Mouse (Mus musculus) stomach, embryonic 15.5 days (tissue): ENCODE data around the gene Rfx4. TPM values are rescaled to one million over a fixed set of nuclear protein-coding genes. Genes with fewer than 3 reads are reported as not detected.

Experiments
- ATAC-seq: fragments of 200-750 bp; cut with Nextera tagmentation; 2 replicates; pipeline ENCODE4 v1.8.0; 2017; ENCODE audit warnings: low read depth, moderate number of reproducible peaks, moderate TSS enrichment; ENCODE audit not compliant: insufficient read depth, low FRiP score
- H3K27ac ChIP-seq: fragments of 300-500 bp; sonication (generic); 2 replicates; pipeline ENCODE4 v1.5.1; 2015; ENCODE audit warnings: mild to moderate bottlenecking, inconsistent platforms
- H3K27me3 ChIP-seq: fragments of 300-500 bp; sonication (generic); replicated peaks from 2 replicates; pipeline ENCODE4 v1.6.1; 2015; ENCODE audit warnings: inconsistent platforms
- H3K36me3 ChIP-seq: fragments of 300-500 bp; sonication (generic); 2 replicates; pipeline ENCODE4 v1.6.1; 2015; ENCODE audit warnings: inconsistent platforms
- H3K4me1 ChIP-seq: fragments of 300-500 bp; sonication (generic); 2 replicates; pipeline ENCODE4 v1.6.1; 2015; ENCODE audit warnings: inconsistent platforms
- H3K4me2 ChIP-seq: fragments of 300-500 bp; sonication (generic); 2 replicates; pipeline ENCODE4 v1.6.1; 2015; ENCODE audit warnings: mild to moderate bottlenecking, inconsistent platforms
- H3K4me3 ChIP-seq: fragments of 300-500 bp; sonication (generic); replicated peaks from 2 replicates; pipeline ENCODE4 v1.5.1; 2015; ENCODE audit warnings: inconsistent platforms
- H3K9ac ChIP-seq: fragments of 300-500 bp; sonication (generic); 2 replicates; pipeline ENCODE4 v1.6.1; 2015; ENCODE audit warnings: inconsistent platforms
- H3K9me3 ChIP-seq: fragments of 300-500 bp; sonication (generic); 2 replicates; pipeline ENCODE4 v1.6.1; 2016; ENCODE audit warnings: inconsistent platforms
- WGBS: fragments of 180-500 bp; shearing (Covaris S2); methylation state at CpG from one replicate; pipeline ENCODE4 v1.1.7; 2015; 5-methylcytosine and 5-hydroxymethylcytosine counted together
- polyA plus RNA-seq: library from polyadenylated mRNA; unstranded; fragments of >200 nt; fragmentation: Nextera tagmentation; extraction: Ambion mirVana; gene quantifications from 2 replicates; pipeline ENCODE4 v1.2.1, GENCODE M21; 2015

Rfx4 gene
- polyA plus RNA-seq, 1 experiment from 2014 or later = 0.08 TPM

- H3K36me3 ChIP-seq = no peaks in the 10 kb centered on the region
- H3K27me3 ChIP-seq = peaks cover 88% of the 10 kb centered on the region
- peaks cover 41% of the 10 kb centered on the region for H3K4me1 ChIP-seq
- no peak overlapping the region for H3K27ac ChIP-seq
- WGBS = 11% methylated on average over 16 of the region's 16 CpGs
- peak overlapping the region; percentile 26 for H3K4me3 ChIP-seq
- no peaks in the 10 kb centered on the region for H3K9me3 ChIP-seq
- H3K9ac ChIP-seq = no peak overlapping the region
- ATAC-seq = no peak
- H3K4me2 ChIP-seq = peak overlapping the region; percentile 54
Observed at GRCm38 (mm10) chr10:84759511-84760117, 3.8 kb downstream of the Rfx4 start.

GRCm38 (mm10) chr10:84760118-84761111 is 4.6 kb downstream of the Rfx4 start:
- peak; percentile 50; the same call in 1 of the 2 replicates for ATAC-seq

GRCm38 (mm10) chr10:84768766-84769165 is 12.9 kb downstream of the Rfx4 start:
- no peak for ATAC-seq
- Histone ChIP-seq H3K9ac (no peak overlapping the region), H3K36me3 (no peaks in the 10 kb centered on the region), H3K27me3 (peaks cover 5% of the 10 kb centered on the region), H3K27ac (no peak overlapping the region), H3K4me1 (no peaks in the 10 kb centered on the region), H3K9me3 (no peaks in the 10 kb centered on the region), H3K4me2 (no peak overlapping the region), H3K4me3 (no peak overlapping the region)
- 72% methylated on average over 10 of the region's 10 CpGs for WGBS

More at GRCm38 (mm10) chr10:84760118-84761111, 4.6 kb downstream of the Rfx4 start:
- Histone ChIP-seq H3K36me3 (no peaks in the 10 kb centered on the region), H3K4me1 (peaks cover 33% of the 10 kb centered on the region), H3K4me2 (peak overlapping the region; percentile 54), H3K4me3 (peak overlapping the region; percentile 26), H3K9ac (no peak overlapping the region), H3K9me3 (no peaks in the 10 kb centered on the region), H3K27me3 (peaks cover 80% of the 10 kb centered on the region), H3K27ac (no peak overlapping the region)
- 6% methylated on average over 45 of the region's 46 CpGs for WGBS

GRCm38 (mm10) chr10:84772380-84773130 is 16.7 kb downstream of the Rfx4 start:
- Histone ChIP-seq H3K9ac (no peak overlapping the region), H3K4me2 (no peak overlapping the region), H3K36me3 (no peaks in the 10 kb centered on the region), H3K27me3 (no peaks in the 10 kb centered on the region), H3K9me3 (no peaks in the 10 kb centered on the region), H3K4me3 (no peak overlapping the region), H3K27ac (no peak overlapping the region), H3K4me1 (no peaks in the 10 kb centered on the region)
- 81% methylated on average over 4 of the region's 4 CpGs for WGBS
- ATAC-seq = no peak

- no peak for ATAC-seq
- Histone ChIP-seq H3K9ac (no peak overlapping the region), H3K9me3 (no peaks in the 10 kb centered on the region), H3K4me2 (no peak overlapping the region), H3K27me3 (no peaks in the 10 kb centered on the region), H3K27ac (no peak overlapping the region), H3K4me1 (no peaks in the 10 kb centered on the region), H3K4me3 (no peak overlapping the region), H3K36me3 (no peaks in the 10 kb centered on the region)
- 85% methylated on average over 4 of the region's 4 CpGs for WGBS
Observed at GRCm38 (mm10) chr10:84773889-84774288, 18.0 kb downstream of the Rfx4 start.

- Histone ChIP-seq H3K4me3 (no peak overlapping the region), H3K9me3 (no peaks in the 10 kb centered on the region), H3K27me3 (no peaks in the 10 kb centered on the region), H3K4me1 (no peaks in the 10 kb centered on the region), H3K9ac (no peak overlapping the region), H3K27ac (no peak overlapping the region), H3K4me2 (no peak overlapping the region), H3K36me3 (no peaks in the 10 kb centered on the region)
- WGBS = 71% methylated on average over 12 of the region's 12 CpGs
- ATAC-seq = 0 out of 2 replicates have a peak, but pooled peaks have one; percentile 27
Observed at GRCm38 (mm10) chr10:84774573-84774972, 18.7 kb downstream of the Rfx4 start.

GRCm38 (mm10) chr10:84777109-84777508 is 21.2 kb downstream of the Rfx4 start:
- H3K9me3 ChIP-seq = no peaks in the 10 kb centered on the region
- H3K4me1 ChIP-seq = no peaks in the 10 kb centered on the region
- WGBS = 65% methylated on average over 5 of the region's 5 CpGs
- H3K9ac ChIP-seq = no peak overlapping the region
- no peak overlapping the region for H3K27ac ChIP-seq
- H3K36me3 ChIP-seq = no peaks in the 10 kb centered on the region
- no peak for ATAC-seq
- no peak overlapping the region for H3K4me3 ChIP-seq
- no peaks in the 10 kb centered on the region for H3K27me3 ChIP-seq
- no peak overlapping the region for H3K4me2 ChIP-seq

- no peak overlapping the region for H3K27ac ChIP-seq
- no peak for ATAC-seq
- no peaks in the 10 kb centered on the region for H3K4me1 ChIP-seq
- H3K4me3 ChIP-seq = no peak overlapping the region
- no peaks in the 10 kb centered on the region for H3K9me3 ChIP-seq
- H3K27me3 ChIP-seq = no peaks in the 10 kb centered on the region
- no peak overlapping the region for H3K4me2 ChIP-seq
- no peaks in the 10 kb centered on the region for H3K36me3 ChIP-seq
- WGBS = 60% methylated on average over 7 of the region's 7 CpGs
- H3K9ac ChIP-seq = no peak overlapping the region
Observed at GRCm38 (mm10) chr10:84777974-84778373, 22.1 kb downstream of the Rfx4 start.

GRCm38 (mm10) chr10:84780828-84781227 is 25.0 kb downstream of the Rfx4 start:
- no peak overlapping the region for H3K4me2 ChIP-seq
- no peaks in the 10 kb centered on the region for H3K4me1 ChIP-seq
- 78% methylated on average over 4 of the region's 4 CpGs for whole genome bisulfite sequencing
- no peaks in the 10 kb centered on the region for H3K9me3 ChIP-seq
- no peak overlapping the region for H3K9ac ChIP-seq
- H3K4me3 ChIP-seq = no peak overlapping the region
- no peaks in the 10 kb centered on the region for H3K27me3 ChIP-seq
- no peaks in the 10 kb centered on the region for H3K36me3 ChIP-seq
- no peak for ATAC-seq
- no peak overlapping the region for H3K27ac ChIP-seq

GRCm38 (mm10) chr10:84785339-84785738 is 29.5 kb downstream of the Rfx4 start:
- Histone ChIP-seq H3K27ac (no peak overlapping the region), H3K4me2 (no peak overlapping the region), H3K27me3 (no peaks in the 10 kb centered on the region), H3K4me1 (no peaks in the 10 kb centered on the region), H3K36me3 (no peaks in the 10 kb centered on the region), H3K9ac (no peak overlapping the region), H3K9me3 (no peaks in the 10 kb centered on the region), H3K4me3 (no peak overlapping the region)
- 48% methylated on average over 4 of the region's 4 CpGs for WGBS
- no peak for ATAC-seq

GRCm38 (mm10) chr10:84790323-84790722 is 34.5 kb downstream of the Rfx4 start:
- no peaks in the 10 kb centered on the region for H3K36me3 ChIP-seq
- H3K4me3 ChIP-seq = no peak overlapping the region
- no peak overlapping the region for H3K4me2 ChIP-seq
- 82% methylated on average over 8 of the region's 8 CpGs for WGBS
- ATAC-seq = no peak
- no peak overlapping the region for H3K27ac ChIP-seq
- H3K9me3 ChIP-seq = no peaks in the 10 kb centered on the region
- no peak overlapping the region for H3K9ac ChIP-seq
- no peaks in the 10 kb centered on the region for H3K4me1 ChIP-seq
- no peaks in the 10 kb centered on the region for H3K27me3 ChIP-seq
